Mouse (Mus musculus): ENCODE measurements around the gene Poldip2.
A peak's percentile ranks its signal among the peaks of the same experiment; 100 is the strongest.

Gene Poldip2

DNA sequence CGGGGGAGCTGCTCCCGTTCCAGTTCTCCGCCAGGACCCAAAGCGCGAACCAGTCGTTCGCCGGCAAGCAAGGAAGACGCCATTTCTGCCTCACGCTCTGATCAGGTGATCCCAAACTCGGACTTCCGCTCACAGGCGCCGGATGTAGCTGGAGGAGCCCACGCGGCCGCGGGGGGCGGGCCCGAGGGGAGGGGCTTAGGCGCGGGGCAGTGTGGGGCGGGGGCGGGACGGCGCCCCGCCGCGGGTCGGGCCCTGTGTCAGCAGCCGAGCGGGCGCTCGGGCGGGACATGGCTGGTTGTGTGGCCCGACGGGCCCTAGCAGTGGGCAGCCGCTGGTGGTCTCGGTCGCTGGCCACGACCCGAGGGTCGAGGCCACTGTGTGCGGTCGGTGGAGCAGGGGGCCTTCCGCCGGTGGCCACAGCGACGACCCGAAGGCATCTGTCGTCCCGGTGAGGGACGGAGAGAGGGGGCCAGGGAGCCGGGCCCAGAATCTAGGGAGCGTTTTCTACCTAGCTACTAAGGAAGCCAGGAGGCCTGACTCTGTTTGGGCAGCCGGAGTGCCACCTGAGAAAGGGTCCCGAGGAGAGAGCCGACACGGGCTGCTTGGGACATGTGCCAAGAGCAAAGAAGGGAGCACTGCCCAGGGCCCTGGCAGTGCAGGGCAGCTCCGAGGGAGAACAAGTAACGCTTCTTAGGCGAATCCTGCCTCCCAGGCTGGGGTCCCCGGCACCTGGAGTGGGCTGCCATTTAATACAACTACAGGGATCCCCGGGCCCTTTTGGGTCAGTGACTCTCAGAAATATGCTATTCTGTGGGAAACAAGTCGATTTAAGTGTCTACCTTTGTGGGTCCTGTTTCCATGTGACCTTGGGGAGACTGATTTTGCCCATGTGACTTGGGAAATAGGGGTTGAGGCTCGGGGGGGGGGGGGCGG lies at the start of gene Poldip2, which contains the start of gene Tmem199:
Gene Poldip2 (plus strand): TSS at position 169 of the 933 bp plus-strand sequence.
Gene Tmem199 (minus strand): TSS at position 148 of the 933 bp plus-strand sequence.
- peak; percentile 89 for ATAC-seq (ENCODE audit: low TSS enrichment)

DNA sequence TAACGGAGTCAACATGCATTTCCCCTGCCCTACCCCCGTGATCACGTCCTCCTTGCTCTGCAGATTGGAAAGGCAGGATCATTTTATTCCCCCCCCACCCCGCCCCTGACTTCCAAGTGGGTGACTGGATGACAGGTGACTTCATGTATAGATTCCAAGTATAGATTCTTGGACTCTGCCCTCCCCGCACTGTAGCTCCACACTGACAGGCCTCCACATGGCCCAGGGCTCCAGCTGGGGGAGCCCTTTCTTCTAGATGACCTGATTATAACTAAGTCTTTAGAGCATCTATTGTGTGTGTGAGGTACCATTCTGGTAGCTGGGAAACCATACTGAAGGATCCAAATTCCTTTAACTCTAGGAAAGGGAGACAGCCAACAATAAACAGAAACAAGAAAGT lies 49.3 kb upstream of the Poldip2 start:
- no peak for ATAC-seq (ENCODE audit: low TSS enrichment)

DNA sequence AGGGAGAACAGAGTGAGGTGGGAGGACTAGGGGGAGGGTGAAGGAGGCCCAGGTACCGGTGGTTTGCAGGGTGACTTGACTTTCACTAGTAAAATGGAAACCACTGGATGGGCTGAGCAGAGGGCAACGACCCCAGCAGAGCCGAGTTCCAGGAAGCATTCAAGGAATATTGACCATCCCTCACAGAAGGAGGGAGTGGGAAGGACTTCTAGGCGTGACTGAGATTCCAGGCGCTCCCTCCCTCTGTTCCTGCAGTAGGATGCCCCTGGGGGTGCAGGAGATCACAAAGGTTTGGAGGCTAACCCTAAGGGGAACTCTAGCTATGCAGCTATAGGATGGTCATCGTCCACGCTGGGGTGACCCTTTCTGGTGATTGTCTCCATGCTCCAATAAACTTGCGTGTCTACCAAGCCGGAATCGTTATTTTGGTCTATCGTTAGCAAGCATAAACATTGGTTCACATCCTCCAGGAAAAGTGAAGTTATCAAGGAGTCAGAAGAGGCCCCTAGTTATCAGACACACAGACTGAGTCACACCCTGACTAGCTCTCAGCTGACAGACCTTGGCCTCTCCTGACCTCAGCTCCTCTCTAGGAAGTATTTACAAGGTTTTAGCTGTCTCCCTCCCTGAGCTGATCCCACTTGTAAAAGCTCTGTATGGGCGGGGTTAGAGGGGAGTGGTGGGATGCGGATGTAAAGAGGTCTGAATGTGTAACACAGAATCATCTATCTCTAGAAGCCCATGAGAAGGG lies 48.5 kb upstream of the Poldip2 start:
- no peak for ATAC-seq (ENCODE audit: low TSS enrichment)

DNA sequence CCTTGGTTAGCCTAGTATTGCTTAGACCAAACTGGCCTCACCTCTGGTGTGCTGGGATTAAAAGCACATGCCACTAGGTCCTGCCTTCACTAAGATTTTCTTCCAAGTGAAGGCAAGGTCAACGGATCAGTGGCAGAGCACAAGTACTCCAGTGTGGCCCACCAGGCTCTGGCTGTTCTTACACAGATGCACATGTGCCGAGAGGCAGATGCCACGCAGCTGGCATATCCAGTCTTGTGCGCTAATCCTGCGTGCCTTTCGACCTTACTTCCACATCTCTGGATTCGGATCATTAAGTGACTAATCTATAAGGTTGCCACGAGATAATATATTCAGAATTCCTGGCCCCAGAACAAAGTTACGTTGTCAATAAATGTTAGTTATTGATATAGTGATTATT lies 46.9 kb upstream of the Poldip2 start:
- no peak for ATAC-seq (ENCODE audit: low TSS enrichment)

DNA sequence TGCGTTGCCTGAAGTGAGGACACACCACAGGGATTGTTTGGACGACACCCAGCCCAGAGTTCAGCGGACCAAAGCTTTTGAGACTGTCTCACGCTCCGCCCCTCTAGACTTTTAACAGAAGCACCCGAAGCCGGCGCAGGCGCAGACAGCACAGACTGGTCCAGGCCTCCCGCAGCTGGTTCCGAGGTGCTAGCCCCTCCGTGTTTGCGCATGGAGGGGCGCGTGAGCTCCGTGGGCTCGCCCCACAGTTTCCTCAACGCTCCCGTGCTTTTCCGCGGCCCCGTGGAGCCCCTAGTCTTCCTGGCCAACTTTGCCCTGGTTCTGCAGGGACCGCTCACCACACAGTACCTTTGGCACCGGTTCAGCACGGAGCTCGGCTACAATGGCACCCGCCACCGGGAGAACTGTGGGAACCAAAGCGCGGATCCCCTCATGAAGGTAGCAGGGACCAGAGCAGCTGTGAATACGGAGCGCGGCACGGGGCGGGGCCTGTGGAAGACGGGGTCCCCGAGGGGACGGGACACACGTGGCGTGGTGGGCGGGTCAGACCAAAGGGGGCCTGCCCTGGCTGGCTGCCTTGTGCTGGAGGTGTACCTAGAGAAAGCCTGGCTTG lies 46.3 kb upstream of the Poldip2 start, which contains the start of gene Slc46a1:
Gene Slc46a1 (plus strand): TSS at position 130 of the 613 bp plus-strand sequence.
- ATAC-seq (ENCODE audit: low TSS enrichment), result peak; percentile 75

DNA sequence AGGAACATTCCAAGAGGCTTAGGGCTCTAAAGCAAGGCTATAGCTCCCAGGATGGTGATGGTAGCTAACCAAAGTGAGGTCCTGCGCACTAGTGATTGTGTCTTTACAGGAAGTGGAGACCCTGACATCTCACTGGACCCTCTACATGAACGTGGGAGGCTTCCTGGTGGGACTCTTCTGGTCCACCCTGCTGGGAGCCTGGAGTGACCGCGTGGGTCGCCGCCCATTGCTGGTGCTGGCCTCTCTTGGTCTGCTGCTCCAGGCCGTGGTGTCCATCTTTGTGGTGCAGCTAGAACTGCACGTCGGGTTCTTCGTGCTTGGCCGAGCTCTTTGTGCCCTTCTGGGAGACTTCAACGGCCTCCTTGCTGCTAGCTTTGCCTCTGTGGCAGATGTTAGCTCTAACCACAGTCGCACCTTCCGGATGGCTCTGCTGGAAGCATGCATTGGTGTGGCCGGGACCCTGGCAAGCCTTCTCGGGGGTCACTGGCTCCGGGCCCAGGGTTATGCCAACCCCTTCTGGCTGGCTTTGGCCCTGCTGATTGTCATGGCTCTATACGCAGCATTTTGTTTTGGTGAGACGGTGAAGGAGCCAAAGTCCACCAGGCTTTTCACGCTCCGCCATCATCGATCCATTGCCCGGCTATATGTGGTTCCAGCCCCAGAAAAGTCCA lies 45.6 kb upstream of the Poldip2 start:
- no peak for ATAC-seq (ENCODE audit: low TSS enrichment)

DNA sequence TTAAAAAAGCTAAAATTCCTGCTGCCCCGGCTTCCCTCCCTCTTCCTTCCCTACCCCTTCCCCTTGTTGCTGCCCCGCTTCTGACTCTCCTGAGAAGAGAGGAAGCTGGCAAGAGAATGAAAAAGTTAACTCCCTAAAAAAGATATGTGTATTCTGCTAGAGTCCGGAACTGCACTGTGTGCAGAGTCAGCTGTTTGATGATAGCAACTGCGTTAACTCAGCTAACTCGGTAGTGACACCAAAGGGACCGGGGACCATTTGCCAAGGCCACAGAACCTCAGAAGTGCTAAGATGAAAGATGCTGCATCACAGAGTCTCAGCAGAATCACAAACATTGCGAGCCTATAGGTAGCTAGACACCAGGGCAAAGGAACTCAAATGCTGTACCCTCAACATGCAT lies 44.5 kb upstream of the Poldip2 start:
- no peak for ATAC-seq (ENCODE audit: low TSS enrichment)

DNA sequence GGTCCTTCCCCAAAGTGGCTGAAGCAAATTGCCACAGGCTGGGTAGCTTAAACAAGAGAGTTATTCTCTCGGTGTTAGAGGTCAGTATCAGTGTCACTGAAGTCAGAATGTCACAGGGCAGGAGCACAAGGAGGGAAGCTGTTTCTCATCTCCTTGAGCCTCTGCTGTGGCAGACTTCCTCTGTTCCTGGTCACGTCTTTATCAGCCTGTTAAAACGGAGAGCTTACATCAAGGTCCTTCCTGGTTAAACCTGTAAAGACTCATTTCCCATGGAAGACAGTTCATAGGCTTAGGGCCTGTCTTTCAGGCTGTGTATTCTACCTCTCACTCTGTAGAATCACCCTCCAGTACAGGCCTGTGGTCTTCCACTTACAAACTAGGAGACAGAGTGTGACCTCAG lies 44.1 kb upstream of the Poldip2 start:
- no peak for ATAC-seq (ENCODE audit: low TSS enrichment)

DNA sequence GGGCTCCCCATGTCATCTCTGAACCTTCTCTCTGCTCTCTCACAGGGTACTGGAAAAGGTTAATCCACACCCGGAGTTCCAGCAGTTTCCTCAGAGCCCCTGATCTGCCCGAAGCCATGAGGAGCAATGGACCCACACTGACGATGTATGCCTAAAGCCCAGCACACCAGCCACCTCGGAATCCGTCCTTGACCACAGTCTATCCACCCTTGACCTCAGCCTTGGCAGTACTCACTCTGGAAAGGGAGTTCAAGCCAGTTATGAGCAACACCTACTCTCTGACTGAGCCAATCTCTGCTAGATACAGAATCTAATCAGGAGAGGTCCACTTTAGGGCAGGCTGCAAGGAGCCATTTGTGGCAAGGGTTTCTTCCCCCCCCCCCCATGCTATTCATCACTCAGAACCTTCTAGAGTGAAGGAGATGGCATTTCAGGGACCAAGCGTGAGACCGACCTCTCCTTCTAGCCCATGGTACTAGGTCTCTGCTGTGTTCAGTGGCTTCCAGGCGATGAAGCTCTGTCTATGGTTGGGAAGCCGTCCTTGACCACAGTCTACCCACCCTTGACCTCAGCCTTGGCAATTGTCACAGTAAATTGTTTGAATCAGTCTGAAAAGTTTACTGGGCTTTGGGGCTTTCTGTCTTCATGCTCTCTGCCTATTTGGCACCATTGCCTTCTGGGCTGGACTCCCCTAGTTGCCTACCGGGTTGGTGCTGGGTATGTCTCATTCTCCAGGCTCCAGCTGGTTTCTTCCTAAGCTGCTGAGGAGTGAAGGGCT lies 40.5 kb upstream of the Poldip2 start:
- ATAC-seq (ENCODE audit: low TSS enrichment), result no peak

DNA sequence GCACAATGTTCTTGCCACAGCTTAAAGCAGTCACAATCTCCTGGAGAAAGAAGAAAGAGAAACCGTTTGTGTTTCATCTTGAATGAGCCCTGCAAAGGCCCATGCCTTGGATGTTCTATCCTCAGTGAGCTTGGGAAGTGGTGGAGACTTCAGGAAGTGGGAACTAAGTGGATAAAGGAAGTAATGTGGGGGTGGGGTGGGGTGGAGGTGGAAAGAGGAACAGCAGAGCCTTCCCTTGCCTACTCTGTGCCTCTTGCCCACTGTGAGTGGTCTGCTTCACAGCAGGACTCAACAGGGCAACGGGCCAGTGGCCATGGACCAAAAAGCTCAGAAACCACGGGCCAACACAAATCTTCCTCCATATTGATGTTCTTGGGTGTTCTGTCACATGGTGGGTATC lies 36.7 kb upstream of the Poldip2 start:
- no peak for ATAC-seq (ENCODE audit: low TSS enrichment)

DNA sequence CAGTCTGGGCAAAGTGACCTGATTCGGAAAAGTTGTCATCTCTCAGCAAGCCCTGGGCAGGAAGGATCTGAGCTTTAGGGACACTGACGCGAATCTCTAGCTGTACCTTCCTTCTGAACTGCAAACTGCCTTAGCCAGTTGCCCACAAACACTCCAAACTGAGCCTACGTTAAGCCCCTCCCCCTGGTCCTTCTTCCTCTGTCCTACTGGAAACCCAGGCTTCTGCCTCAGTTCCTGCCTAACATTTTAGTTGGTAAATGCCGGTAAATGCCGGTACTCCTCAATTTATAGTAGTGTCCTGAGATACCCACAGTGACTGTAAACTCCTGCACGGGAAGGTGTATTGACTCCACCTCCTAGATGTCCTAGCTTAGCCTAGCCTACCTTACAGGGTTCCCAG lies 28.4 kb upstream of the Poldip2 start:
- no peak for ATAC-seq (ENCODE audit: low TSS enrichment)

DNA sequence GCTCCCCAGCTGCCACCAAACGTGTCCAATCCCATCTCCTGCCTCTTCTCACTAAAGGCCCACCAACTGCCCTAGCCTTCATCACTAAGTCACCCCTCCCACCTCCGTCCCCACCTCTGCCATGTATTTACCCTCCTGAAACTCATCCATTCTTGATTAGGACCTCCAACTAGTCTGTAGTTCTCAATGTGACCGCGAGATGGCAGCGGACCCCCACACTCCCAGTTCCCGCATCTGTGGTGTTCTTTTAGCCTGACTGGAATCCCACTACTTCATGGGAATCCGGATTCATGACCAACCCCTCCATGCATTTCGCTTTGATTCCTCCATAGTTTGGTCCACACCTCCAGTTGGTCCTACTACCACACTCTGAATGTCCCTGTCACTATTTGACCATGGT lies 23.8 kb upstream of the Poldip2 start:
- ATAC-seq (ENCODE audit: low TSS enrichment), result no peak

DNA sequence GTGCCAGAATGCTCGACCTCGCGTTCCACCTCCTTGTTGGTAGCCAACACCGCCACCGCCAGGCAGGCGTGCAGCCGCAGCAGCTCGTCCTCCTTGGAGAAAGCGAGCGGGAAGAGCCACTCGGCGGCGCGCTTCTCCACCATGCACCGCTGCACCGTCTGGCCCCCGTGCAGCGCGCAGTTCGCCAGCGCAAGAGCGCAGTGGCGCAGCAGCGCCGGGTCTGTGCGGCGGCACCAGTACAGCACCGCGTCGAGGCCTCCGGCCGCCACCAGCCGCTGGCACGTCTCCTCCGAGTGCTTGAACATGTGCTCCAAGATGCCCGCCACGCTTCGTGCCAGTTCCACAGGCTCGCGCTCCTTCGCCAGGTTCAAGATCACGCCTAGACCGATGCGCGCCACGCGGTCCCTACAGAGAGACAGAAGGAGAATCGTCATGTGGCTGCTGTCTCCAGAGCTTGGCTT lies 21.2 kb upstream of the Poldip2 start:
- ATAC-seq (ENCODE audit: low TSS enrichment), result peak; percentile 91

DNA sequence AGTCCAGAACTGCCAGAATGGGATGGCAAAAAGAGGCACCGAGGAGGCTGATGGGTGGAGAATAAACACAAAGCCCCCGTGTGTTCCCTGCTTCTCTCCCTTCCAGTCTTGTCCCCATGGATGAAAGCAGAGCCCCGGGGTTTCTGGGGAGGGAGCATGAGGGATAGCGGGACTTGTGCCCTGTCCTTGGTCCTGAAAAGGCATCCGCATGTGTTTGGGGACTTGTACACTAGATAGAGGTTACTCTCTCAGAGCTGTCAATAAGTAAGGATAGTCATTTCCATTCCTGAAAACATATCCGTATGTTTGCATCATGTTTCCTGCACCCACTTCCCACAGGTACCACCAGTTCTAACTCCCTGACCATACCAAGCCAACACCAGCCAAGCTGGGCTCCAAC lies 16.1 kb upstream of the Poldip2 start:
- ATAC-seq (ENCODE audit: low TSS enrichment), result no peak

DNA sequence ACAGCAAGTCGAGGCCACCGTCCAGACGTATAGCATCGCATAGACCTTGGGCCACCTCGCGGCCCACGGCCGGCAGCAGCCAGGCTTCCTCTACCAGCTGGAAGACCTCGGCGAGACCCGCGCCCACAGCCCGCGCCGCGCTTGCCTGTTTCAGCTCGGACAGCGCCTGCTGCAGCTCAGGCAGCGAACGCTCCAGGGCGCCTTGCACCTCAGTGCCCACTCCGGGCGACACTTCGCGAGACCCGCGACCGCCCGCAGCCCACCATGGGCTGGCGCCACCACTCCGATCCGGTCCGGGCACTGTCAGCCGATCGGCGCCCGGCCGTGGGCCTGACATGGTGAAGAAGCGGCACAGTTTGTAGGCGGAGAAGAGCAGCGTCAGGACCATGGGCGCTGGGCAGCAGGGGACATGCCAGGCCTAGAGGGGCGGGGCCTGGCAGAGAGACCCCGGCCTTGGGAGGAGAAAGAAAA lies 14.9 kb upstream of the Poldip2 start:
- ATAC-seq (ENCODE audit: low TSS enrichment), result peak; percentile 38

DNA sequence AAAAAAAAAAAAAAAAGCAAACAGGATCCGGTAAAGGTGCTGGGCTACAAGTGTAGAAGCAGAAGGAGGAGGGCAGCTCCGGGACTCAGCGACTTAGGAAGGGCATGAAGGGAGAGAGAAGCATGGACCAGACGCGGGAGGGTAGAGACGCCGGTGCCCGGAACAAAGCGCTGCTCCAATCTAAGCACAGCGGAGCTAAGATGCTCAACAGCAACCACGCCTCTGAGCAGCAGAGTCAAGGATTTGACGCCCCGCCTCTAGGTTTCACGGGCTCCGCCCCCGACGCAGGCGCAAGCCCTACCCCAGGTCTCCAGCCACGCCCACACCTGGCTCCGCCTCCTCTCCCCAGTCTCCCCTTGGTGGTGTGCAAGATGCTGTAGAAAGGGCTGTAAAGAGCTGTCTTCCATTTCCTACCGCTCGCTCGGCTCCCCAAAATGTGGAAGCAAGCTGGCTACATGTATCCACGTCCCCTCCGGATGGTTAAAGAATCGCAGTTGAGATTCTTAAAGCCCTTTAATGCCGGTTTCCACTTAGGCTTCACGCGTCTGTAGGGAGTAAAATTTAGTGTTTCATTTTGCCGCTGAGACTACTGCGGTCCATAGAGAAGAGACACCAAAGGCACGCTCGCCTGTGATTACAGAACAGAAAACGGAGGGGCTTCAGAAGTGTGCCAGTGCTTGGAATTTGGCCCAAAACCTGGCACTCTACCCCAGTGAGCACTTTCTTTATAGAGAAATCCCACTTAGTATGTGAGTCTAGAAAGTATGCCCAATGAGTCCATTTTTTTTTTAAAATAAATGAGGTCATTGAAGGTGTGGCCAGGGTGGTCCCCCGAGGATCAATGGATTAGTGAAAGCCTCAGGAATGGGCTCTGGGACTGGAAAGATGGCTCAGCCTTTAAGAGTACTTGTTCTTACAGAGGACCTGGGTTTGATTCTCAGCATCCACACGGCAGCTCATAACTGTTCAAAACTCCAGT lies 14.2 kb upstream of the Poldip2 start, which contains the start of gene Sarm1:
Gene Sarm1 (minus strand): TSS at position 211 of the 979 bp plus-strand sequence.
- ATAC-seq (ENCODE audit: low TSS enrichment), result peak; percentile 94

DNA sequence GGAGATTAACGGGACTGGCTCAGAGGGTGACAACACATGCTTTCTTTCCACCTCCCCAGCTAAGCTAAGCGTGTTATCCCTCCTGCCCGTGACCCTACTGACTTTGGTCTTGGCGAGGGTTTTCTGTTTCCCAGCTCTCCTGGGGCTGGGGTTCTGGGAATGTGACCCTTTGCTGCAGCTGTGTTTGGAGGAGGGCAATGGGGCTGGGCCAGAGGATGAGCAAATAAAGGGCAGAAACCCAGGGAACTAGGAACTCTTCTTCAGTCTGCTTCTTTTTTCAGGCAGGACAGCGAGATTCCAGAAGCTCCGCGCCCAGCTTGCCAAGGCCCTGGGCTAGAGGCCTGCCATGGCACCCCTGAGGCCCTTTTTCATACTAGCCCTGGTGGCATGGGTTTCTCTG lies 13.0 kb upstream of the Poldip2 start, which contains the start of gene Vtn:
Gene Vtn (plus strand): TSS at position 88 of the 400 bp plus-strand sequence.
- no peak for ATAC-seq (ENCODE audit: low TSS enrichment)

DNA sequence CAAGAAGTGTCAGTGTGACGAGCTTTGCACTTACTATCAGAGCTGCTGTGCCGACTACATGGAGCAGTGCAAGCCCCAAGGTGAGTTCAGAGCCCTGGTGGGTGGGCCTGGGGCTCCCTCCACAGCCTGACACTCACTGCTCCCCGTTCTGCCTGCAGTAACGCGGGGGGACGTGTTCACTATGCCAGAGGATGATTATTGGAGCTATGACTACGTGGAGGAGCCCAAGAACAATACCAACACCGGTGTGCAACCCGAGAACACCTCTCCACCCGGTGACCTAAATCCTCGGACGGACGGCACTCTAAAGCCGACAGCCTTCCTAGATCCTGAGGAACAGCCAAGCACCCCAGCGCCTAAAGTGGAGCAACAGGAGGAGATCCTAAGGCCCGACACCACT lies 12.4 kb upstream of the Poldip2 start:
- ATAC-seq (ENCODE audit: low TSS enrichment), result no peak

DNA sequence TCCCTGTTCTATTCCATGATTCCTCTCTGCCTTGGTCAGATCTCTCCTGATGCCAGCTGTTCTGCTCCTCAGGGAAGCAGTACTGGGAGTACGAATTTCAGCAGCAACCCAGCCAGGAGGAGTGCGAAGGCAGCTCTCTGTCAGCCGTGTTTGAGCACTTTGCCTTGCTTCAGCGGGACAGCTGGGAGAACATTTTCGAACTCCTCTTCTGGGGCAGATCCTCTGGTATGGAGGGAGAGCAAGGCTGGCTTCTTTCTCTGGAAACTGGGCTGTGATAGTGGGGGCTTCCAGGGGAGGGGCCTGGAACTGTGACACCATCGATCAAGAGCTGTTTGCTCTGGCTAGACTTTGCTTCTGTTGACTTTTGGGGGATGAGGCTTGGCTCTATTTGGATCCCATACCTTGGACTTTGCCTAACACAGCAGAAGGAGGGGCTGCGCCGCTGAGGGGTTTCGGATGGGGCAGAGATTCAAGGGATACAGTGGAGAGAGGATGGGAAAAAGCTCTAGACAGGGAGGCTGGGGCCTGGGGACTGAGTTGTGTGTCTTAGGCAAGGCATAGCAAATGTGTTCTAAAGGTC lies 11.3 kb upstream of the Poldip2 start:
- no peak for ATAC-seq (ENCODE audit: low TSS enrichment)

Measured in frontal cortex, adult (tissue).